Mouse (Mus musculus) liver (tissue): ENCODE data around the gene Ctrc.

Source experiments
- DNase-seq: peaks from one replicate; pipeline ENCODE4 v3.0.0-alpha.2; 2020; ENCODE audit warnings: mixed read lengths

Ctrc gene

GRCm38 (mm10) chr4:141845999-141846398 is at the start of gene Ctrc:
Ctrc (minus strand) TSS chr4:141846359.
- no peak for DNase-seq

- DNase-seq: no peak
These were observed 49.6 kb upstream of the Ctrc start for GRCm38 (mm10) chr4:141895772-141896171.

- DNase-seq: no peak
These were observed 47.1 kb upstream of the Ctrc start for GRCm38 (mm10) chr4:141893157-141893784.

- DNase-seq: no peak
These were observed 40.3 kb upstream of the Ctrc start for GRCm38 (mm10) chr4:141886385-141886968.

- no peak for DNase-seq
These were observed 39.3 kb upstream of the Ctrc start for GRCm38 (mm10) chr4:141885451-141885850.

GRCm38 (mm10) chr4:141882858-141883257 is 36.7 kb upstream of the Ctrc start:
- no peak for DNase-seq

- DNase-seq: no peak
These were observed 35.8 kb upstream of the Ctrc start for GRCm38 (mm10) chr4:141881950-141882349.

- DNase-seq: no peak
These were observed 35.2 kb upstream of the Ctrc start for GRCm38 (mm10) chr4:141881289-141881914.

- DNase-seq: no peak
These were observed 33.7 kb upstream of the Ctrc start for GRCm38 (mm10) chr4:141879875-141880274.

- DNase-seq: no peak
These were observed 32.9 kb upstream of the Ctrc start for GRCm38 (mm10) chr4:141879074-141879473.

- no peak for DNase-seq
These were observed 32.5 kb upstream of the Ctrc start for GRCm38 (mm10) chr4:141878621-141879020.

- no peak for DNase-seq
These were observed 29.4 kb upstream of the Ctrc start for GRCm38 (mm10) chr4:141875481-141876108.

GRCm38 (mm10) chr4:141874601-141875460 is 28.7 kb upstream of the Ctrc start, which contains the start of gene Efhd2:
Efhd2 (minus strand) TSS chr4:141874920.
- DNase-seq: peak; percentile 93

GRCm38 (mm10) chr4:141874111-141874600 is 28.0 kb upstream of the Ctrc start:
- peak; percentile 34 for DNase-seq

GRCm38 (mm10) chr4:141872977-141873376 is 26.8 kb upstream of the Ctrc start:
- DNase-seq: no peak

GRCm38 (mm10) chr4:141871909-141872308 is 25.8 kb upstream of the Ctrc start:
- no peak for DNase-seq

GRCm38 (mm10) chr4:141871333-141871725 is 25.2 kb upstream of the Ctrc start:
- DNase-seq: peak; percentile 54

GRCm38 (mm10) chr4:141870666-141871332 is 24.6 kb upstream of the Ctrc start:
- no peak for DNase-seq

GRCm38 (mm10) chr4:141869436-141870215 is 23.5 kb upstream of the Ctrc start:
- no peak for DNase-seq

GRCm38 (mm10) chr4:141868051-141868450 is 21.9 kb upstream of the Ctrc start:
- DNase-seq: no peak

- peak; percentile 37 for DNase-seq
These were observed 21.3 kb upstream of the Ctrc start for GRCm38 (mm10) chr4:141867498-141867897.
